Mouse (Mus musculus) granulocyte monocyte progenitor cell, adult 5-6 weeks (primary cell): ENCODE results near the gene Atp8a2. TPM values are rescaled to one million over a fixed set of nuclear protein-coding genes. Genes with fewer than 3 reads are reported as not detected.
"Not testable (repeated sequence)": the region's sequence is repeated elsewhere in the genome, so short reads cannot be mapped to it uniquely, and the experiment has no call there.

Experiments
- ATAC-seq: replicated peaks from 2 replicates; pipeline ENCODE4 v1.8.0; 2016; ENCODE audit warnings: mild to moderate bottlenecking, moderate TSS enrichment, inconsistent platforms; ENCODE audit not compliant: poor library complexity, severe bottlenecking
- total RNA-seq, 2 experiments: library from RNA; stranded (forward) in 1 of 2; stranded (reverse) in 1 of 2; fragments of 200-712, 200-1000 nt in 1 of 2; fragments of >200 nt in 1 of 2; fragmentation: Nextera tagmentation in 1 of 2; gene quantifications; 2 replicates each; pipeline ENCODE4 v1.2.3; 2014 to 2017

The Atp8a2 gene
- total RNA-seq, 2 experiments from 2014 or later: 0.21 to 1.3 TPM

- ATAC-seq: no peak
Measured at GRCm38 (mm10) chr14:59942199-59942598, 254.8 kb downstream of the Atp8a2 start.

GRCm38 (mm10) chr14:59932355-59932754 is 264.6 kb downstream of the Atp8a2 start:
- no peak for ATAC-seq

- ATAC-seq: no peak
Measured at GRCm38 (mm10) chr14:59931412-59932058, 265.4 kb downstream of the Atp8a2 start.

GRCm38 (mm10) chr14:59929190-59929589 is 267.8 kb downstream of the Atp8a2 start:
- not testable (repeated sequence) for ATAC-seq

GRCm38 (mm10) chr14:59928781-59929180 is 268.2 kb downstream of the Atp8a2 start:
- ATAC-seq: no peak

GRCm38 (mm10) chr14:59927804-59928203 is 269.2 kb downstream of the Atp8a2 start:
- ATAC-seq: no peak

GRCm38 (mm10) chr14:59919865-59920264 is 277.1 kb downstream of the Atp8a2 start:
- ATAC-seq: no peak

GRCm38 (mm10) chr14:59903484-59904130 is 293.4 kb downstream of the Atp8a2 start:
- ATAC-seq: no peak

GRCm38 (mm10) chr14:59893971-59894370 is 303.0 kb downstream of the Atp8a2 start:
- ATAC-seq: peak; percentile 44; the same call in 1 of the 2 replicates

- ATAC-seq: no peak
Measured at GRCm38 (mm10) chr14:59892084-59892483, 304.9 kb downstream of the Atp8a2 start.

GRCm38 (mm10) chr14:59891491-59891890 is 305.5 kb downstream of the Atp8a2 start:
- no peak for ATAC-seq

- no peak for ATAC-seq
Measured at GRCm38 (mm10) chr14:59890818-59891217, 306.2 kb downstream of the Atp8a2 start.

GRCm38 (mm10) chr14:59890107-59890506 is 306.9 kb downstream of the Atp8a2 start:
- no peak for ATAC-seq

GRCm38 (mm10) chr14:59888446-59888845 is 308.5 kb downstream of the Atp8a2 start:
- no peak for ATAC-seq

- ATAC-seq: no peak
Measured at GRCm38 (mm10) chr14:59888046-59888445, 308.9 kb downstream of the Atp8a2 start.

GRCm38 (mm10) chr14:59887061-59887861 is 309.7 kb downstream of the Atp8a2 start:
- ATAC-seq: no peak

- no peak for ATAC-seq
Measured at GRCm38 (mm10) chr14:59883517-59884069, 313.4 kb downstream of the Atp8a2 start.

GRCm38 (mm10) chr14:59880829-59881228 is 316.1 kb downstream of the Atp8a2 start:
- no peak for ATAC-seq

GRCm38 (mm10) chr14:59878248-59878647 is 318.7 kb downstream of the Atp8a2 start:
- no peak for ATAC-seq

GRCm38 (mm10) chr14:59876525-59876924 is 320.5 kb downstream of the Atp8a2 start:
- ATAC-seq: no peak

GRCm38 (mm10) chr14:59868369-59868768 is 328.6 kb downstream of the Atp8a2 start:
- no peak for ATAC-seq
